Comparison of ENCODE assay signal across 8 mouse cellular contexts in the genomic region with DNA sequence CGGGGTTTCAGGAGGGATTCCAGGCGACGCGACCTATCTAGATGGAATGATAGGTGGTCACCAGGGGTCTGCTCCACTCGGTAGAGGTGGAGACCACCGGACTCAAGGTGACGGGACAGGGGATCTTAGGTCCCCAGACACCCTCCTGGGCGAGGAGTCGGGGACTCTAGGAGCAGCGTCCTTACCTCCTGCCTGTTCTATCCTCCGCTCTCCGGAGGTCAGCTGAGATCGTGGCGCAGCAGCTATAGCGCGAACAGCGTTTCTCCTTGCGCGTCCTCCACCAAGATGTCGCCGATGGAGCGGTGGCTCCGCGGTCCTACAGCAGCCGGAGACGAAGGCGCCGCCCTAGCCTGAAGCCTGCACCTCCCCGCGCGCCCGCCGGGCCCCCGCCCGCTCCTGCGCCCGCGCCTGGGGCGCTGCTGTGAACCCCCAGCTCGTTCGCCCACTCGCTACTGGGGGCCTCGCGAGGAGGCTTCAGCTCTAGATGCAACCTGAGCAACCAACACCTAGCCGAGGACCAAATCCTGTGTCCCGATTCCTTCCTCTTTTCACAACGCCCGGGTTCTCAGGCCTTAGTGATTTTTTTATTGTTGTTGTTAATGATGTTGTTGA. TPM values are rescaled to one million over a fixed set of nuclear protein-coding genes. Genes with fewer than 3 reads are reported as not detected.
DNase-seq lines count a peak whose midpoint lies in the region; ATAC-seq lines count a peak whose summit lies in the region.

A gene (minus strand): TSS at position 562 of the 612 bp plus-strand sequence.

- peaks cover 10% of the 10 kb centered on the region for H3K4me1 ChIP-seq in heart, embryonic 11.5 days (ENCODE audit: control insufficient read depth, insufficient read depth, low read length)
- H3K4me1 ChIP-seq in liver, embryonic 13.5 days (replicated peaks) = peaks cover 34% of the 10 kb centered on the region

- 1% methylated on average over 48 of the region's 48 CpGs for WGBS in heart, embryonic 11.5 days (ENCODE audit: insufficient replicate concordance)
- 1% methylated on average over 46 of the region's 48 CpGs for WGBS in liver, embryonic 13.5 days (ENCODE audit: insufficient replicate concordance)

- DNase-seq in heart, adult 11 months = no peak
- DNase-seq in brain, adult 2 months (ENCODE audit: low read depth, low spot score) = peak; percentile 83
- DNase-seq in gastrocnemius, postnatal 10 days = peak; percentile 53
- DNase-seq in kidney, postnatal 10 days = peak; percentile 62
- DNase-seq in liver, embryonic 13.5 days = peak; percentile 60
- DNase-seq in testis, postnatal 14 days (ENCODE audit: low spot score) = peak; percentile 34

- no peaks in the 10 kb centered on the region for H3K9me3 ChIP-seq in heart, embryonic 11.5 days (replicated peaks; ENCODE audit: control insufficient read depth, low read length)
- H3K9me3 ChIP-seq in liver, embryonic 13.5 days (replicated peaks) = no peaks in the 10 kb centered on the region

- no peaks in the 10 kb centered on the region for H3K36me3 ChIP-seq in heart, embryonic 11.5 days (ENCODE audit: control insufficient read depth, insufficient read depth, low read length)
- no peaks in the 10 kb centered on the region for H3K36me3 ChIP-seq in liver, embryonic 13.5 days

- peak within 1 kb of the TSS; percentile 50 for H3K27ac ChIP-seq in heart, embryonic 11.5 days (ENCODE audit: low read depth, low read length)
- peak within 1 kb of the TSS; percentile 92 for H3K27ac ChIP-seq in liver, embryonic 13.5 days

- peaks cover 4% of the 10 kb centered on the region for H3K27me3 ChIP-seq in heart, embryonic 11.5 days (ENCODE audit: control insufficient read depth, insufficient read depth, low read length)
- peaks cover 47% of the 10 kb centered on the region for H3K27me3 ChIP-seq in liver, embryonic 13.5 days

- peak; percentile 67 for ATAC-seq in heart, embryonic 11.5 days (replicated peaks; ENCODE audit: insufficient number of reproducible peaks, low FRiP score, low TSS enrichment)
- ATAC-seq in liver, embryonic 13.5 days (ENCODE audit: low read depth) = peak; percentile 66
- ATAC-seq in monocyte, adult 5-6 weeks (replicated peaks; ENCODE audit: insufficient number of reproducible peaks, low FRiP score, low TSS enrichment, poor library complexity, severe bottlenecking) = peak; percentile 50

- H3K4me3 ChIP-seq in heart, embryonic 11.5 days (ENCODE audit: low read depth, low read length) = peak within 1 kb of the TSS; percentile 94
- peak within 1 kb of the TSS; percentile 98 for H3K4me3 ChIP-seq in liver, embryonic 13.5 days (replicated peaks)

- H3K9ac ChIP-seq in heart, embryonic 11.5 days (ENCODE audit: low read depth, low read length) = peak within 1 kb of the TSS; percentile 76
- peak within 1 kb of the TSS; percentile 97 for H3K9ac ChIP-seq in liver, embryonic 13.5 days

- peak within 1 kb of the TSS; percentile 70 for H3K4me2 ChIP-seq in heart, embryonic 11.5 days
- peak within 1 kb of the TSS; percentile 96 for H3K4me2 ChIP-seq in liver, embryonic 13.5 days

RNA-seq across cellular contexts. Expression of the gene that starts here (rescaled TPM):
- polyA plus RNA-seq in heart, embryonic 11.5 days (2014; fragmentation: Nextera tagmentation; extraction: Ambion mirVana) = 2.5 and 4.0 TPM in 2 replicates
- 1 to 10 TPM; 1.9 to 2.5 TPM for total RNA-seq in gastrocnemius, postnatal 10 days (2021)
- 2.3 and 2.7 TPM in 2 replicates for polyA plus RNA-seq in liver, embryonic 13.5 days (2015; fragmentation: Nextera tagmentation; extraction: Ambion mirVana)
- 3.1 to 8.9 TPM (median 6.7 TPM) in 3 replicates for total RNA-seq in monocyte, adult 5-6 weeks (2017)
